In genomic region chr10:77634452-77635231, GRCm38 (mm10) we compare ENCODE assay signal across 1 mouse cellular context.
TF ChIP-seq lines count a peak whose summit lies in the region.

No protein-coding gene starts in this region.

TF ChIP-seq in CH12.LX, 34 proteins besides CTCF, POLR2A, EP300 and RAD21:
- no peak for TF ChIP-seq ZKSCAN1 (IDR thresholded peaks at IDR 0.05; ENCODE audit: borderline replicate concordance, low read depth, low read length)
- no peak for TF ChIP-seq NRF1 (IDR thresholded peaks at IDR 0.05; ENCODE audit: low read depth, low read length)
- no peak for TF ChIP-seq KAT2A (IDR thresholded peaks at IDR 0.05; ENCODE audit: insufficient replicate concordance, low read length)
- no peak for TF ChIP-seq USF2 (conservative IDR thresholded peaks at IDR 0.05; ENCODE audit: low read depth, low read length)
- TF ChIP-seq GABPA (IDR thresholded peaks at IDR 0.05; ENCODE audit: insufficient replicate concordance, low read depth, low read length) = no peak
- no peak for TF ChIP-seq SMC3 (IDR thresholded peaks at IDR 0.05; ENCODE audit: low read depth, low read length)
- no peak for TF ChIP-seq USF1 (IDR thresholded peaks at IDR 0.05; ENCODE audit: low read depth, low read length)
- no peak for TF ChIP-seq CHD2 (IDR thresholded peaks at IDR 0.05; ENCODE audit: low read length)
- no peak for TF ChIP-seq RCOR1 (conservative IDR thresholded peaks at IDR 0.05; ENCODE audit: low read depth, low read length)
- no peak for TF ChIP-seq CHD1 (IDR thresholded peaks at IDR 0.05; ENCODE audit: low read depth, low read length)
- no peak for TF ChIP-seq NELFE (IDR thresholded peaks at IDR 0.05; ENCODE audit: low read depth, low read length)
- no peak for TF ChIP-seq MYC (IDR thresholded peaks at IDR 0.05; ENCODE audit: low read depth, low read length)
- no peak for TF ChIP-seq MXI1 (IDR thresholded peaks at IDR 0.05; ENCODE audit: low read depth, low read length)
- TF ChIP-seq ZMIZ1 (IDR thresholded peaks at IDR 0.05; ENCODE audit: low read depth, low read length) = no peak
